Mouse (Mus musculus) thymus, adult 2 months (tissue): Measurements from ENCODE around the gene Gm5799. TPM values are rescaled to one million over a fixed set of nuclear protein-coding genes. Genes with fewer than 3 reads are reported as not detected.

Source experiments
- polyA plus RNA-seq: library from polyadenylated mRNA; depleted of rRNA; stranded (reverse); fragments of >200 nt; gene quantifications from 2 replicates; pipeline ENCODE4 v1.2.3, GENCODE M21; 2012; rRNA removed

Gene Gm5799
- polyA plus RNA-seq, 1 experiment = not detected

Other genes starting within 250 kb of the Gm5799 start
- not detected in 2 replicates for gene Gm8127, start 249.7 kb upstream of the Gm5799 start, polyA plus RNA-seq
- not detected in 2 replicates for gene 1700001F09Rik, start 195.8 kb upstream of the Gm5799 start, polyA plus RNA-seq
- not detected in 2 replicates for gene Gm8138, start 127.2 kb upstream of the Gm5799 start, polyA plus RNA-seq
- not detected in 2 replicates for gene Gm17654, start 35.6 kb downstream of the Gm5799 start, polyA plus RNA-seq
- gene Gm10375, start 64.4 kb downstream of the Gm5799 start, polyA plus RNA-seq = not detected in 2 replicates
- not detected in 2 replicates for gene Gm8165, start 133.6 kb downstream of the Gm5799 start, polyA plus RNA-seq
- 0.13 TPM in 1 of 2 replicates, not detected in the other for gene Gm7324, start 154.3 kb downstream of the Gm5799 start, polyA plus RNA-seq
- not detected in 2 replicates for gene Gm16506, start 183.9 kb downstream of the Gm5799 start, polyA plus RNA-seq
- not detected in 2 replicates for gene Gm6526, start 204.3 kb downstream of the Gm5799 start, polyA plus RNA-seq
- gene Gm8180, start 241.2 kb downstream of the Gm5799 start, polyA plus RNA-seq = not detected in 2 replicates